Mouse (Mus musculus) thymus, adult 2 months (tissue): ENCODE results near the gene Mcfd2.

Experiments used
- CTCF ChIP-seq: fragments of 200-500 bp; IDR thresholded peaks from 2 replicates; pipeline ENCODE4 v1.5.1; 2012; ENCODE audit warnings: mild to moderate bottlenecking, control low read depth, low read length, moderate library complexity, borderline replicate concordance; ENCODE audit not compliant: control insufficient read depth, poor library complexity, insufficient read depth; ENCODE audit errors: extremely low read depth
- POLR2A ChIP-seq: fragments of 200-500 bp; IDR thresholded peaks from 2 replicates; pipeline ENCODE4 v1.6.1; 2012; ENCODE audit warnings: mild to moderate bottlenecking, low read length, control low read depth, moderate library complexity; ENCODE audit not compliant: control insufficient read depth, poor library complexity, insufficient read depth; ENCODE audit errors: extremely low read depth

- TF ChIP-seq POLR2A = no peak
- TF ChIP-seq CTCF = no peak
These were observed 16.4 kb upstream of the Mcfd2 start for GRCm38 (mm10) chr17:87282007-87282705.
